Mouse (Mus musculus) gastrocnemius, adult 2 months (tissue): ENCODE data around the gene Gnpnat1. TPM values are rescaled to one million over a fixed set of nuclear protein-coding genes. Genes with fewer than 3 reads are reported as not detected.

Source experiments
- DNase-seq: peaks from one replicate; pipeline ENCODE4 v3.0.0; 2022
- H3K27ac ChIP-seq: fragments of 200-600 bp; 2 replicates; pipeline ENCODE4 v1.8.1; 2022; ENCODE audit warnings: mild to moderate bottlenecking
- H3K4me3 ChIP-seq: fragments of 200-600 bp; 2 replicates; pipeline ENCODE4 v1.8.1; 2022; ENCODE audit warnings: mild to moderate bottlenecking, moderate library complexity
- CTCF ChIP-seq: fragments of 200-600 bp; IDR thresholded peaks from 2 replicates; pipeline ENCODE4 v1.8.1; 2022; ENCODE audit warnings: antibody characterized with exemption, mild to moderate bottlenecking, moderate library complexity
- intact Hi-C: fragments of 180-260 bp; cut with DNase I; formaldehyde crosslinking; loops from one replicate; pipeline ENCODE4 v1.15.1; 2025
- microRNA-seq: library from miRNA; unstranded; fragments of <30 nt; microRNA quantifications from one replicate; pipeline ENCODE4 v1.2.0, GENCODE M21; 2021
- total RNA-seq, 2 experiments: library from RNA; stranded (reverse); gene quantifications; 2 replicates each; pipeline ENCODE4 v1.2.3; 2021

Gnpnat1 gene
- total RNA-seq, 2 experiments from 2014 or later = 6.0 to 10.9 TPM

DNA sequence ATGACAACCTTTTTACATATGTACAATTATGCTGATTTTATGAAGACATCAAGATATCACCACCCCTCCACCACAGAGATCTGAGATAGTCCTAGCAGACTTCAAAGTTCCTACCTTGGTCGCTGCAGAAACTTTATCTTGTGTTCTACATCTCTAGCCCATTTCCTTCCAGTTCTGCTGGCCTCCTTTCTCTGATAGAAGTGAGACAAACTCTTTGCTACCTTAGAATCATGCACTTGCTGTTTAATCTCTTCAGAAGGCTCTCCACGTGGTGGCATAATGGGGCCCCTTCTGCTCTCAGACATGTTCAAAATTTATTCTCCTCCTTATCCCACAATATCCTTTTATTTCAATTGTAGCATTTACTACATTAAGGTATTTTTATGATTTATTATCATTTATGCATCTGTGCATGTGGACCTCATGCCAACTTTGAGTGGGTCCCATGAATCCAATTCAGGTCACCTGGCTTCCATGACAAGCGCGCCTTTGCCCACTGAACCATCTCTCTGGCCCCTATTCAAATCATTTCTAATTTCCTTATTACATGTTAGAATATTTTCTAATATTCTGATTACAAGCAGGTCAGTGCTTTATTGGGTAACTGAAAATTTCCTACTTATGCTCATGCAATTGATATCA is 76.5 kb downstream of the Gnpnat1 start:
- Histone ChIP-seq H3K4me3 (no peak overlapping the region), H3K27ac (no peak overlapping the region)
- DNase-seq = no peak
- TF ChIP-seq CTCF = no peak
- intact Hi-C loops = loop anchor here (2.0 kb wide), 1 partner anchor 107 kb away; the partner anchor contains the start of gene Txndc16

Small RNA genes lying within 50 kb of the gene (microRNA-seq; reads per million reads assigned to microRNA genes)
- gene Gm25353 = not detected

Other genes with a start within 250 kb of the Gnpnat1 start
- 1 to 10 TPM; 2.5 to 3.1 TPM for gene Gpr137c, start 185.2 kb downstream of the Gnpnat1 start, total RNA-seq
- 1 to 10 TPM; 9.5 to 9.9 TPM for gene Txndc16, start 184.6 kb downstream of the Gnpnat1 start, total RNA-seq
- gene Ero1l, start 86.1 kb downstream of the Gnpnat1 start, total RNA-seq = 1 to 10 TPM; 5.2 to 6.9 TPM
- gene Psmc6, start 75.1 kb downstream of the Gnpnat1 start, total RNA-seq = 100 to 1,000 TPM; 104 TPM
- 10 to 100 TPM; 74.7 to 77.6 TPM for gene Styx, start 53.8 kb downstream of the Gnpnat1 start, total RNA-seq
- gene Fermt2, start 125.2 kb upstream of the Gnpnat1 start, total RNA-seq = 100 to 1,000 TPM; 214 to 243 TPM